Mouse (Mus musculus): ENCODE measurements around the gene Mbd3.

DNA sequence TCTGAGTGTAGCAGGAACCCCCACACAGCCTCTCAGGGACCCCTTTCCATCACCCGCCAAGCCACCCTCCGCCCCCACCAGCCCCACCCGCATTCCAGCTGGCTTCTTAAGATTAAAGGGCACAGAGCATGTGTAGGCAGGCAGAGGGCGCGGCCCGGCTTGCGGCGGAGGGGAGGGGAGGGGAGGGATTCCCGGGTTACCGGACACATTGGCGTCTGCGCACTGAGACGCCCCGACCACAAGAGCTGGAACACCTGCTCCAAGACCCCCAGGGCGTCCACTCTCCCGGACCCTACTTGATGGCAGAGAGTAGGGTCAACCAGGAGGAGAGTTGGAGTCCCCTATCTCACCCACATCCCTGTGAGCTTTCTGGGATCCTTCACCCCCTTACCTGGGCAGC is 54.2 kb downstream of the Mbd3 start:
- TF ChIP-seq ELF1 (IDR thresholded peaks at IDR 0.05; ENCODE audit: low read depth, low read length) (no peak), MAFK (IDR thresholded peaks at IDR 0.05; ENCODE audit: insufficient replicate concordance, low read length) (no peak), POLR2AphosphoS2 (IDR thresholded peaks at IDR 0.05; ENCODE audit: low read depth, low read length) (no peak), POLR2A (IDR thresholded peaks at IDR 0.05; ENCODE audit: low read depth, low read length) (no peak)
